Mouse (Mus musculus): ENCODE measurements around the gene Krt86.
"Not testable (repeated sequence)": the region's sequence is repeated elsewhere in the genome, so short reads cannot be mapped to it uniquely, and the experiment has no call there.

The Krt86 gene

GRCm38 (mm10) chr15:101493713-101494112 is 20.4 kb downstream of the Krt86 start:
- DNase-seq = no peak

GRCm38 (mm10) chr15:101494203-101494602 is 20.9 kb downstream of the Krt86 start:
- DNase-seq = no peak

GRCm38 (mm10) chr15:101495266-101495665 is 22.0 kb downstream of the Krt86 start:
- DNase-seq = no peak

- peak; percentile 23 for DNase-seq
Observed at GRCm38 (mm10) chr15:101497181-101497580, 23.9 kb downstream of the Krt86 start.

GRCm38 (mm10) chr15:101506896-101507758 is 33.8 kb downstream of the Krt86 start:
- DNase-seq = no peak

GRCm38 (mm10) chr15:101508247-101508646 is 35.0 kb downstream of the Krt86 start:
- no peak for DNase-seq

- not testable (repeated sequence) for DNase-seq
Observed at GRCm38 (mm10) chr15:101517161-101517560, 43.9 kb downstream of the Krt86 start, which contains the start of gene Gm49425. Gene Gm49425, minus strand, starts transcription at chr15:101517261.

GRCm38 (mm10) chr15:101519792-101520191 is 46.5 kb downstream of the Krt86 start:
- peak; percentile 76 for DNase-seq

- no peak for DNase-seq
Observed at GRCm38 (mm10) chr15:101522556-101523232, 49.4 kb downstream of the Krt86 start.

All from right cerebral cortex, adult 18-20 months (tissue).